Mouse (Mus musculus) testis, adult 2 months (tissue): ENCODE results near the gene Cyp2s1.

Source experiments
- CTCF ChIP-seq: fragments of 200-500 bp; IDR thresholded peaks from 2 replicates; pipeline ENCODE4 v1.5.1; 2012; ENCODE audit warnings: low read depth, mild to moderate bottlenecking, inconsistent platforms, low read length, moderate library complexity; ENCODE audit not compliant: control insufficient read depth, insufficient read depth, insufficient replicate concordance
- POLR2A ChIP-seq: fragments of 200-500 bp; IDR thresholded peaks from 2 replicates; pipeline ENCODE4 v1.6.1; 2012; ENCODE audit warnings: low read depth, mild to moderate bottlenecking, inconsistent platforms, low read length, moderate library complexity; ENCODE audit not compliant: control insufficient read depth

- TF ChIP-seq CTCF: no peak
- no peak for TF ChIP-seq POLR2A
Measured at GRCm38 (mm10) chr7:25755468-25755833, 61.3 kb downstream of the Cyp2s1 start.
